Mouse (Mus musculus) hindbrain, embryonic 11.5 days (tissue): ENCODE measurements around the gene Zfp467. TPM values are rescaled to one million over a fixed set of nuclear protein-coding genes. Genes with fewer than 3 reads are reported as not detected.

Experiments
- ATAC-seq: fragments of 200-750 bp; cut with Nextera tagmentation; 2 replicates; pipeline ENCODE4 v1.8.0; 2017; ENCODE audit warnings: mild to moderate bottlenecking, moderate TSS enrichment, moderate library complexity; ENCODE audit not compliant: low FRiP score
- DNase-seq: peaks from one replicate; pipeline ENCODE4 v3.0.0-alpha.2; 2015; ENCODE audit warnings: low spot score
- H3K27ac ChIP-seq: fragments of 300-500 bp; sonication (generic); 2 replicates; pipeline ENCODE4 v1.5.1; 2014; ENCODE audit warnings: mild to moderate bottlenecking, low read depth, low read length
- H3K27me3 ChIP-seq: fragments of 300-500 bp; sonication (generic); 2 replicates; pipeline ENCODE4 v1.6.1; 2014; ENCODE audit warnings: mild to moderate bottlenecking, low read length, moderate library complexity, mixed read lengths; ENCODE audit not compliant: control insufficient read depth, insufficient read depth
- H3K36me3 ChIP-seq: fragments of 300-500 bp; sonication (generic); 2 replicates; pipeline ENCODE4 v1.6.1; 2014; ENCODE audit warnings: mild to moderate bottlenecking, low read length, moderate library complexity, mixed read lengths; ENCODE audit not compliant: control insufficient read depth, insufficient read depth
- H3K4me1 ChIP-seq: fragments of 300-500 bp; sonication (generic); replicated peaks from 2 replicates; pipeline ENCODE4 v1.6.1; 2014; ENCODE audit warnings: low read length, mixed read lengths; ENCODE audit not compliant: control insufficient read depth, insufficient read depth
- H3K4me2 ChIP-seq: fragments of 300-500 bp; sonication (generic); replicated peaks from 2 replicates; pipeline ENCODE4 v1.6.1; 2014; ENCODE audit warnings: mild to moderate bottlenecking, low read depth, low read length
- H3K4me3 ChIP-seq: fragments of 300-500 bp; sonication (generic); 2 replicates; pipeline ENCODE4 v1.5.1; 2014; ENCODE audit warnings: low read depth, low read length
- H3K9ac ChIP-seq: fragments of 300-500 bp; sonication (generic); 2 replicates; pipeline ENCODE4 v1.6.1; 2014; ENCODE audit warnings: low read depth, low read length
- H3K9me3 ChIP-seq: fragments of 300-500 bp; sonication (generic); 2 replicates; pipeline ENCODE4 v1.6.1; 2016; ENCODE audit warnings: low read length; ENCODE audit not compliant: control insufficient read depth
- WGBS: fragments of 180-500 bp; shearing (Covaris S2); extraction: QIAGEN DNeasy Blood & Tissue Kit; methylation state at CpG from one replicate; pipeline ENCODE4 v1.1.7; 2014; 5-methylcytosine and 5-hydroxymethylcytosine counted together
- polyA plus RNA-seq: library from polyadenylated mRNA; unstranded; fragments of >200 nt; fragmentation: Nextera tagmentation; extraction: Ambion mirVana; gene quantifications from 2 replicates; pipeline ENCODE4 v1.2.1, GENCODE M21; 2014

Gene Zfp467
- polyA plus RNA-seq, 1 experiment from 2014 or later = 14.9 TPM

DNA sequence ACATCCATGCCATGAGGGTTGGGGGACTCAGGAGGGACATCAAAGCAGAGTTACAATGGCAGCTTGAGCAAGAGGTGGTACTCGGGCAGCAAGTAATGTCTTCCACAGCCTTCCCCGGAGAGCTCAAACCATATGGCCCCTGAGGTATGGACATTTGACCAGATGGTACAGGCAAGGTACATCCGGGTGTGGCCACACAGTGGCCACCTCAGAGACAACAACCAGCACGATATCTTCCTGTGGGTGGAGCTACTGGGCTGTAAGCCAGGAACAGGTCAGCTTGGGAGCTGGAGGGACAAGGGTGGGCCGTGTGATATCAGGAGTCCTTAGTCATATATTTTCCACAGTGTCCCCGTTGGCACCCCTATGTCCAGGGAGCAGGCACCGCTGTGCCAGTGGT lies 21.9 kb upstream of the Zfp467 start:
- Histone ChIP-seq H3K9ac (no peak overlapping the region), H3K4me3 (no peak overlapping the region), H3K4me2 (no peak overlapping the region), H3K36me3 (no peaks in the 10 kb centered on the region), H3K27me3 (no peaks in the 10 kb centered on the region), H3K27ac (no peak overlapping the region), H3K9me3 (no peaks in the 10 kb centered on the region), H3K4me1 (peaks cover 4% of the 10 kb centered on the region; the same call in 1 of the 2 replicates)
- ATAC-seq (no peak), DNase-seq (no peak)
- 87% methylated on average over 7 of the region's 7 CpGs for WGBS

DNA sequence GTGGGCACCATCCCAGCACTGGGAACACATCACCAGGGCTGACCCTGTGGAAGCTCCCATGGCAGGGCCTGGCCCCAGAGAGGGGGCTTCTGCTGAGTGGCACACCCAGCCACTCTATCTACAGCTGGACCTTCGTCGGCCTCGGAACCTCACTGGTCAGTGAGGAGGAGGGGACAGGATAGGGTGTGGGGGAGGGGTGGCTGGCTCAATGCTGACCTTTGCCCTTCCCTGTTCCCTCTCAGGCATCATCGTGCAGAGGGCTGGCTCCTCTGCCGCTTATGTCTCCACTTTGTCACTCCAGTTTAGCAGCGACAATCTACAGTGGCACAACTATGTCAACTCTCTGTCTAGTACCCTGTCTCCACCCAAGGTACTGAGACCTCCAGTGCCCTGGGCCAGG lies 21.1 kb upstream of the Zfp467 start:
- Histone ChIP-seq H3K4me1 (peaks cover 4% of the 10 kb centered on the region; the same call in 1 of the 2 replicates), H3K9me3 (no peaks in the 10 kb centered on the region), H3K9ac (no peak overlapping the region), H3K27ac (no peak overlapping the region), H3K4me3 (no peak overlapping the region), H3K36me3 (no peaks in the 10 kb centered on the region), H3K4me2 (no peak overlapping the region), H3K27me3 (no peaks in the 10 kb centered on the region)
- ATAC-seq = no peak
- DNase-seq = no peak
- WGBS = 25% methylated on average over 6 of the region's 6 CpGs

DNA sequence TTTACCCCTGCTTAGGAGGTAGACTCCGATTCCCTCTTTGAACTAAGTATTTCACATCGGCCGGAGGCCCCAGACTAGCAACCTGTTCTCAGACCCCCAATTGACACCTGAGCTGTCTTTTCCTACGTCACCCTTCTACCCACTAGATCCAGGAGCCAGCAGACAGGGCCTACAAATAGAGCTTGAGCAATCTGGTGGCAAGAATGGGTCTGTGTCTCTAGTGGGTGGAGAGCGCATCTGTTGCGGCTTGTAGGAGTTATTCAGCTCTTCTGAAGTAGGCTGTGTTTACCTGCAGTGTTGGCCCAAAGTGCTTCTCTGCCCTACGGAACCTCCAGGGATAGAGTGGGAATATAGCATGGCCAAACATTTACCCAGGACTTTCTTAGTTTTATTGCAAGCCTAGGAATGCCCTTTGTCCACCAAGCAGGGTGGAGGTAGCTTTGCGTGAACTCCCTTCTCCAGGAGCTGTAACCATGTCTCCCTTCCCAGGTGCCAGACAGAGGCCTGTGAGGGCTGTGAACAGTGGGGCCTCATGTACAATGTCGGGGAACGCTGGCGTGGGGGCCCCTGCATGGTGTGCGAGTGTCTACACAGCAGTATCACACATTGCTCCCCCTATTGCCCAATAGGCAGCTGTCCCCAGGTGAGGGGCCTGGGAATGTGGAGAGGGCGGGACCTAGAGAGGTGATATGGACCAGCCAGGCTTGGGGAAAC lies 19.5 kb upstream of the Zfp467 start:
- Histone ChIP-seq H3K27ac (no peak overlapping the region), H3K36me3 (no peaks in the 10 kb centered on the region), H3K9me3 (no peaks in the 10 kb centered on the region), H3K4me1 (peaks cover 4% of the 10 kb centered on the region; the same call in 1 of the 2 replicates), H3K9ac (no peak overlapping the region), H3K4me2 (no peak overlapping the region), H3K4me3 (no peak overlapping the region), H3K27me3 (no peaks in the 10 kb centered on the region)
- no peak for DNase-seq
- ATAC-seq = no peak
- 91% methylated on average over 13 of the region's 13 CpGs for WGBS

DNA sequence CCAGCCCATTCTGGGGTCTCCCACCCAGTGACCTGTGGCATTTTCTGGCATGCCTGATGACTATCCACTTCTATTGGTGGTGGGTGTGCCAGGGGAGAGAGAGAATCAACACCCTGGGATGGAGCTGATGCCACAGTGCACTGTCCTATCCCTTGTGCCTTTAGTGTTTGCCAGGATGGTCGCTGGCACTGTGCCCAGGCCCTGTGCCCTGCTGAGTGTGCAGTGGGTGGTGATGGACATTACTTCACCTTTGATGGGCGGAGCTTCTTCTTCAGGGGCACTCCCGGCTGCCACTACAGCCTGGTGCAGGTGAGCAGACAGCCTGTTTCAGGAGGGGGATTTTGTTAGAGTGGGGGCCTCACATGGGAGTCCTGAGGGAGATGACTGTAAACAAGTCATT lies 7.1 kb upstream of the Zfp467 start:
- Histone ChIP-seq H3K9me3 (no peaks in the 10 kb centered on the region), H3K27me3 (no peaks in the 10 kb centered on the region), H3K27ac (no peak overlapping the region), H3K9ac (no peak overlapping the region), H3K4me1 (no peaks in the 10 kb centered on the region), H3K4me2 (no peak overlapping the region), H3K4me3 (no peak overlapping the region), H3K36me3 (no peaks in the 10 kb centered on the region)
- DNase-seq (no peak), ATAC-seq (no peak)
- WGBS = 76% methylated on average over 3 of the region's 3 CpGs

DNA sequence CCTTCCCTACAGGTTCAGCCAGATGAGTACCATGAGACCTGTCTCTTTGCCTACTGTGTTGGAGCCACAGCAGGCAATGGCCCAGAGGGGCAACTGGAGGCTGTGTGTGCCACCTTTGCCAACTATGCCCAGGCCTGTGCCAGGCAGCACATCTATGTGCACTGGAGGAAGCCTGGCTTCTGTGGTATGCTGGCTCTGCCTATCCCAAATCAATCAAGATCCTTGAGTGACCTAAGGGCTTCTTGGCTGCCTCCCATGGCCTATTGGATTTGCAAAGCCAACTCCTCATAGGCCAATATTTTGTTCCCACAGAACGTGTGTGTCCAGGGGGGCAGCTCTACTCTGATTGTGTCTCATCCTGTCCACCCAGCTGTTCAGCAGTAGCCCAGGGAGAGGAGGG lies 6.5 kb upstream of the Zfp467 start:
- H3K27ac ChIP-seq = no peak overlapping the region
- H3K36me3 ChIP-seq = no peaks in the 10 kb centered on the region
- no peak overlapping the region for H3K9ac ChIP-seq
- H3K4me1 ChIP-seq = no peaks in the 10 kb centered on the region
- no peak overlapping the region for H3K4me2 ChIP-seq
- no peaks in the 10 kb centered on the region for H3K27me3 ChIP-seq
- ATAC-seq (no peak), DNase-seq (no peak)
- WGBS = 50% methylated on average over 1 of the region's 1 CpGs
- H3K9me3 ChIP-seq = no peaks in the 10 kb centered on the region
- no peak overlapping the region for H3K4me3 ChIP-seq

DNA sequence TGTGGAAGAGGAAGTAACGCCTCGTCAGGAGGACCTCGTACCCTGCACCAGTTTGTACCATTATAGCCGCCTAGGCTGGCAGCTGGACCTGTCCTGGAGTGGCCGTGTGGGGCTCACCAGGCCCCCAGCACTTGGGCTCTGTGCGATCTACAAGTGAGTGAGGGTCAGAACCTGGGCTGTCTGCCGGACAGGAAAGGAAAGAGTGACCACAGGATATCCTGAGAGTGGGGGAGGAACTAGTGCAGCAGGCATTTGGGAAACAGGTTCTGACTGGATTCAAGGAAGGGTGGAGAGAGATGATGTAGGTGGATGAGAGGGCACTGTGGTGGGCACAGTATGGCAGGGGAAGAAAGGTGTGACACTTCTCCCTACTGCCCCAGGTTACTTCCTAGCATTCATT lies 2.9 kb upstream of the Zfp467 start:
- Histone ChIP-seq H3K4me3 (no peak overlapping the region), H3K4me2 (no peak overlapping the region), H3K36me3 (no peaks in the 10 kb centered on the region), H3K27me3 (no peaks in the 10 kb centered on the region), H3K27ac (no peak overlapping the region), H3K4me1 (no peaks in the 10 kb centered on the region; the same call in 1 of the 2 replicates), H3K9ac (no peak overlapping the region), H3K9me3 (no peaks in the 10 kb centered on the region)
- whole genome bisulfite sequencing = 72% methylated on average over 7 of the region's 7 CpGs
- no peak for ATAC-seq
- no peak for DNase-seq

DNA sequence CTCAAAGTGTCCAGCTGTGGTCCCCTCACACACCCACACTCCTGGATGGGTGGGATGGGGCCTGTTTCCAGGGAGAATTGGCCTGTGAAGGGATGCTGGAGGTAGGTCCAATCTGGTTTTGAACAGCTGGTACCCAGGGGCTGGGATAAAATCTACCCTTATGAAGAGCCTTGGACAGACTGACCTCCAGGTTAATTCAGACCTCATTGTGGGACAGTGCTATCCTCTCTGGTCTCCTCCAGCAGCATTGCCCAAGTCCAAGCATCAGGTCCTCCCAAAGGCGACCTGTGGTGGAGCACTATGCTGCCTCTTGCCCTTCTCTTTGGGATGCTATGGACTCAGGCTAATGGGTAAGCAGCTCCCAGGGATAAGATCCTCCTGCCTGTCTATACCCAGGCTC lies 2.3 kb upstream of the Zfp467 start, which contains the start of gene Sspo:
TSS of gene Sspo (plus strand) at position 301 of the 400 bp plus-strand sequence.
- 95% methylated on average over 1 of the region's 1 CpGs for WGBS
- ATAC-seq = no peak
- no peaks in the 10 kb centered on the region for H3K36me3 ChIP-seq
- no peak within 1 kb of the TSS for H3K9ac ChIP-seq
- no peak within 1 kb of the TSS for H3K27ac ChIP-seq
- no peaks in the 10 kb centered on the region; the same call in 1 of the 2 replicates for H3K4me1 ChIP-seq
- no peaks in the 10 kb centered on the region for H3K27me3 ChIP-seq
- H3K4me3 ChIP-seq = no peak within 1 kb of the TSS
- no peaks in the 10 kb centered on the region for H3K9me3 ChIP-seq
- H3K4me2 ChIP-seq = no peak within 1 kb of the TSS
- DNase-seq = no peak

DNA sequence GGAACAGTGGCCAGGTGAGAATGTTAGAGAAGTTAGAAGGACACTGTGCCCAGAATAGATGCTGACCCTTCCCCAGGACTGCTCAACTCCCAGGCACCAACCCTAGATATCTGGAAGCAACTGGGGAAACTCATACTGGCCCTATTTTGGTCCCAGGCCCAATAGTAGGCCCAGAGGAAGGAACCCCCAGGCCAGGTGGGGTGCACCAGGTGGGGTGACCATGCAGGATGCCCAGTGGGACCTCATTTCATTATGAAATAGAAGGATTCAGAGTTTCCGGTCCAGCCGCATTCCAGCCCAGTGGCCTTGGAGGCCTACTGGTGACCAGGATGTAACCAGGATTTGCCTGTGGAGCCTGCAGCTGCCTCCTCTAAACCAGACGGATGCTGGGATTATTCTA lies 1.3 kb upstream of the Zfp467 start:
- Histone ChIP-seq H3K4me1 (no peaks in the 10 kb centered on the region; the same call in 1 of the 2 replicates), H3K27ac (no peak overlapping the region), H3K9me3 (no peaks in the 10 kb centered on the region), H3K27me3 (no peaks in the 10 kb centered on the region), H3K36me3 (0 out of 2 replicates have a peak, but pooled peaks cover 3% of the 10 kb centered on the region), H3K4me2 (no peak overlapping the region), H3K4me3 (no peak overlapping the region), H3K9ac (no peak overlapping the region)
- ATAC-seq (no peak), DNase-seq (no peak)
- WGBS = 74% methylated on average over 3 of the region's 3 CpGs

DNA sequence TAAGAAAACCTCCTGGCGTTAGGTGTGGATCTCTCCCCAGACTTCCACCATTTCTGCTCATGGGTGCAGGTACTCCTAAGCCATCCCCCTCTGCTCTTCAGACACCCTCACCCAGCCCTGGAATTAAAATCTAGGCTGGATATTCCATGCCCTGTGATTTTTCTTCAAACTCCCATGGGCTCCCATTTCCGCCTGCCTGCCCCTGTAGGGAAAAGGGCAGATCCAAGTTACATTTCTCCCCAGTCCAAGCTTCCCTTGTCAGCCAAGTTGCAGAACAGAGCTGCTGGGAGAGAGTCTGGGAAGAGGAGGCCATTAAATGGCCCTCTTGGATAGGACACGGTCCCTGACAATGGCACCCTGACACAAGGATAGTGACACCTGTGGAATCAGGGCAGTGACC lies 631 bp upstream of the Zfp467 start:
- peak overlapping the region; percentile 99 for H3K4me2 ChIP-seq
- WGBS = 29% methylated on average over 3 of the region's 3 CpGs
- DNase-seq (no peak), ATAC-seq (no peak)
- H3K9me3 ChIP-seq = no peaks in the 10 kb centered on the region
- peak overlapping the region; percentile 86; the same call in 1 of the 2 replicates for H3K9ac ChIP-seq
- no peaks in the 10 kb centered on the region for H3K27me3 ChIP-seq
- no peaks in the 10 kb centered on the region; the same call in 1 of the 2 replicates for H3K4me1 ChIP-seq
- H3K4me3 ChIP-seq = peak overlapping the region; percentile 76
- H3K36me3 ChIP-seq = 0 out of 2 replicates have a peak, but pooled peaks cover 3% of the 10 kb centered on the region
- H3K27ac ChIP-seq = 0 out of 2 replicates have a peak overlapping the region, but pooled peaks have one; percentile 88
